Mouse (Mus musculus): Measurements from ENCODE around the gene Sec14l4. TPM values are rescaled to one million over a fixed set of nuclear protein-coding genes. Genes with fewer than 3 reads are reported as not detected.
A peak's percentile ranks its signal among the peaks of the same experiment; 100 is the strongest.

Gene Sec14l4
- 0.17 and 0.26 TPM in 2 replicates for polyA plus RNA-seq (2012; rRNA removed)

DNA sequence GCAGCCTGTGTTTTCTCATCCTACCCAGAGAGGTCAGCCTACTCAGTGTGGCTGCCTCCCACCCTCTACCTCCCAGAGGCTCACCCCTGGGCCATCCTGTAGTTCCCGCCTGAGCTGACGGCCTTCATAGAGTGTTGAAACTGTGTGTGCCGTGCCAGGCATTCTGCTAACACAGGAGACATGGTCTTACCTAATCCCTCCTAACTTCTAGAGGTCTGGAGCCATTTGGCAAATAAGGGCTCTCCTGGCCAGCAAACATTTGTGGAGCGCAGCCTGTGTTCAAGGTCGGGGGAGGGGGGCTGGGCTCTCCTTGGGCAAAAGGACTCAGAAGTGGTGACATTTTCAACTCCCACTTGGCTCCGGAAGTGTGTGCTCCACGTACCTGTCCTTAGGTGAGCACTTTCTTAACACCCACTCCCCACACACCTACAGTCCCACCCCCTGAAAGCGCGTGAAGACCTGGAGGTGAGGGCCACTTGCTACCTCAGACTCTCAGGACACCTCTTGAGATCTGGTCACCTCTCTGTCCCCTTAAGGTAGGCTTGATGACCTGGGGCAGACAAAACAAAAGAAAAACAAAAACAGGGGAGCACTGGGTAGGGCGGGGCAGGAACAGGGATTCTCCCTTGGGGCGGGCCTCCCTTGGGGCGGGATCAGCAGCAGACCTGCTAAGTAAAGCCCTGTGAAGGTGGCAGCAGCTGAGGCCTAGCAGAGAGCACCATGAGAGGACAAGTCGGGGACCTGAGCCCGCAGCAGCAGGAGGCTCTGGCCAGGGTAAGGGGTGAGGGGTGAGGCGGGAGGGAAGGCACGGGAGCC is at the start of gene Sec14l4:
TSS of gene Sec14l4 (plus strand) at position 337 of the 816 bp plus-strand sequence.
- H3K27ac ChIP-seq (ENCODE audit: insufficient read depth, low read length): no peak within 1 kb of the TSS
- TF ChIP-seq CTCF (IDR thresholded peaks at IDR 0.05; ENCODE audit: extremely low read depth, insufficient read depth, low read length) (no peak), POLR2A (IDR thresholded peaks at IDR 0.05; ENCODE audit: extremely low read depth, insufficient read depth, low read length) (no peak)
- peaks cover 3% of the 10 kb centered on the region; the same call in 1 of the 2 replicates for H3K4me1 ChIP-seq (ENCODE audit: control insufficient read depth, insufficient read depth, low read length)
- no peak within 1 kb of the TSS for H3K4me3 ChIP-seq (ENCODE audit: insufficient read depth, low read length)

DNA sequence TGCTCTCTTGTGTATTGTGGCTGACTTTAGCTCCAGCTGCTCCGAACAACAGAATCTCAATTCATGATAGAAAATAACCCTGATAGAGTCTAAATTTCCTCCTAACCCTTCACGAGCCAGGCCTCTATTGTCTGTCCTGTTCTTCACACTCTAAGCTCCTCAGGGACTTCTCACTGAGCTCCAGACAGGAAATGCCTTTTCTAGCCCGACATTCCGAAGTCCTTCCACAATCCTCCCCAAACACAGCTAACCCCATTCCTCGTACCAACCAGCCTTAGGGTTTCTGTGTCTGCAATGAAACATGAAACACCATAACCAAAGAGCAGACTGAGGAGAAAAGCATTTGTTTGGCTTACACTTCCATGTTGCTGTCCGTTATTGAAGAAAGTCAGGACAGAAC is 49.7 kb upstream of the Sec14l4 start:
- no peaks in the 10 kb centered on the region for H3K4me1 ChIP-seq (ENCODE audit: control insufficient read depth, insufficient read depth, low read length)
- no peak overlapping the region for H3K27ac ChIP-seq (ENCODE audit: insufficient read depth, low read length)
- no peak overlapping the region for H3K4me3 ChIP-seq (ENCODE audit: insufficient read depth, low read length)
- TF ChIP-seq POLR2A (IDR thresholded peaks at IDR 0.05; ENCODE audit: extremely low read depth, insufficient read depth, low read length): no peak
- TF ChIP-seq CTCF (IDR thresholded peaks at IDR 0.05; ENCODE audit: extremely low read depth, insufficient read depth, low read length): no peak

DNA sequence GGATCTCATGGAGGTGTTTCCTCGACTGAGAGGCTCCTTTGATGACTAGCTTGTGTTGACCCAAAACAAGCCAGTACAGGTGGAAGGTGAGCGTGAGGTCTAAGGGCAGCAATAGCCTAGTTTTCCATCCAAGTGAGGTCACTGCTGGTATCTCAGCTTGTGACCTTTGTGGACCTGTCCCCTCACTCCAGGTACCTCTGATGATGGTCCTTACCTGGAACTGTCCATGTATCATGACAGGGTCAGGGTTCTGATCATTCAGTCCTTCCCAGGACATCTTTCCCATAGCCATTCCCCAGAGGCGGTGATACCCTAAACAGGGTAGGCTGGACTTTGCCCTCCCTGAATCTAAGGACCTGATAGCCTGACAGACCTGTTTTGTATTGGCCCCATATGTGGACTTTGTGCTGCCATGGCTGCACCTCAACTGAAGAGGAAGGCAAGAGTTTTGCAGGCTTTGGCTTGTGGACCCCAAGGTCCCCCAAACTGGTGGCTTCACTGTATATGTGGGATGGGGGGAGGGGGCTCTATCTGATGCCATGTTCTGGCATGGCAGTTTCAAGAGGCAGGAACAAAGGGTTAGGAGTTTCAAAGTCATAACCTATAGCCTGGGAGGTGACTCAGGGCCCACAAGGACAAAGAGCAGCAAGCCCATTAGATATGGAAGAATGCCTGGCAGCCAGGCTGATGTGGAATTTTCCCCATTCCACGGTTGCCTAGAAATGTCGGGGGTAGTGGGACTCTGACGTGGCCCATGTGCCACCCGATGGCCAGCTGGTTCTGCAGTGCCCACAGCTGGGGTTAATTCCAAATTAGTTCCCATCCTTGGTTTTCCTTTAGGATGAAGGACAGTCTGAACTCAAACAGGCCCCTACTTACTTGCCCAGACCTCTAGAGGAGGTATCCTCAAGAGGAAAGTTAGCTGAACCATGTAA is 48.7 kb upstream of the Sec14l4 start:
- TF ChIP-seq POLR2A (IDR thresholded peaks at IDR 0.05; ENCODE audit: extremely low read depth, insufficient read depth, low read length) (no peak), CTCF (IDR thresholded peaks at IDR 0.05; ENCODE audit: extremely low read depth, insufficient read depth, low read length) (no peak)
- peak overlapping the region; percentile 83 for H3K27ac ChIP-seq (ENCODE audit: insufficient read depth, low read length)
- H3K4me3 ChIP-seq (ENCODE audit: insufficient read depth, low read length): peak overlapping the region; percentile 86; the same call in 1 of the 2 replicates
- H3K4me1 ChIP-seq (ENCODE audit: control insufficient read depth, insufficient read depth, low read length): no peaks in the 10 kb centered on the region

GRCm38 (mm10) chr11:3983291-3983862 is 47.9 kb upstream of the Sec14l4 start, which contains the start of gene Gal3st1:
Gene Gal3st1, plus strand, starts transcription at chr11:3983636.
- TF ChIP-seq POLR2A (IDR thresholded peaks at IDR 0.05; ENCODE audit: extremely low read depth, insufficient read depth, low read length) (peak; percentile 35; the same call in 1 of the 2 replicates), CTCF (IDR thresholded peaks at IDR 0.05; ENCODE audit: extremely low read depth, insufficient read depth, low read length) (no peak)
- no peaks in the 10 kb centered on the region for H3K4me1 ChIP-seq (ENCODE audit: control insufficient read depth, insufficient read depth, low read length)
- peak within 1 kb of the TSS; percentile 95 for H3K27ac ChIP-seq (ENCODE audit: insufficient read depth, low read length)
- H3K4me3 ChIP-seq (ENCODE audit: insufficient read depth, low read length): peak within 1 kb of the TSS; percentile 86

DNA sequence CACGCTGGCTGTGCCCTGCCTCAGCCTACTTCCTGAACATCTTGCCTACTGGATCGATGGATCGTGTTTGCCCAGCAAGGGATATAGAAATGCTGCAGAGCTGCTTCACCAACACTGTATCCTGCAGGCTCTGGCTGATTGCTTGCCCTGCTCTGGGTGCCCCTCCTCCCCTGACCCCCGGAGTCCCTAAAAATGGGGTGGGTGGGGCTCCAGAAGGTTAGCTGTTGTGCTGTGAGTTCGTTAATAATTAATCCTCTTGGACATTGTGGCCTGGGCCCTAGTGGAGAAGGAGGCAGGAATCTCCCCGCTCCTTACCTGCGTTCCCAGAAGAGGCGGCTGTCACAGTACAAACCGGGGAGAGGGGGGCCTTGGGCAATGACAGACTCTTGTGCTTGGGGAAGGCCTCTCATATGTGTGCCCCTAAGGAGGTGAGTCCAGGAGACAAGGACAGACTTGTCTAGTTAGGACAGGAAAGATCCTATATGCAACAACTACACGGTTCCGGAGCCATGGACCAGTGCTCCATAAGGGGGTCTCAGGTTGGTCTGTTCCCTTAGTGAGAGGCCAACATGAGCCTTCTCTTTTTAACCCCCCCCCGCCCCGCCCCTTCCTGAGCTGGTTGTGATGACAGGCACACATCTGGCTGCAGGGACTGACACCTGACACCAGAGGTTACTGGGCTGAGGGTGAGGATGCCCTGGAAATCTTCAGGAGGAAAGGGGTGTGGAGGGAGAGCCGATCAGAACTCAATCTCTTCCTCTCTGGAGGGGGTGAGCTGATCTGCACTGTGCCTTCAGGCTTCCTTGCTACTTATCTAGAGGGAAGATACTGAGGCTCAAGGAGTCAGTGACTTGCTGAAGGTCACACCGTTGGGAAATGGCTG is 47.2 kb upstream of the Sec14l4 start:
- peak overlapping the region; percentile 95 for H3K27ac ChIP-seq (ENCODE audit: insufficient read depth, low read length)
- no peaks in the 10 kb centered on the region for H3K4me1 ChIP-seq (ENCODE audit: control insufficient read depth, insufficient read depth, low read length)
- TF ChIP-seq CTCF (IDR thresholded peaks at IDR 0.05; ENCODE audit: extremely low read depth, insufficient read depth, low read length) (no peak), POLR2A (IDR thresholded peaks at IDR 0.05; ENCODE audit: extremely low read depth, insufficient read depth, low read length) (no peak)
- peak overlapping the region; percentile 86 for H3K4me3 ChIP-seq (ENCODE audit: insufficient read depth, low read length)

- no peak overlapping the region for H3K27ac ChIP-seq (ENCODE audit: insufficient read depth, low read length)
- TF ChIP-seq CTCF (IDR thresholded peaks at IDR 0.05; ENCODE audit: extremely low read depth, insufficient read depth, low read length) (no peak), POLR2A (IDR thresholded peaks at IDR 0.05; ENCODE audit: extremely low read depth, insufficient read depth, low read length) (no peak)
- H3K4me1 ChIP-seq (ENCODE audit: control insufficient read depth, insufficient read depth, low read length): 0 out of 2 replicates have a peak, but pooled peaks cover 1% of the 10 kb centered on the region
Measured at GRCm38 (mm10) chr11:3989748-3990147, 41.5 kb upstream of the Sec14l4 start.

GRCm38 (mm10) chr11:3993132-3993531 is 38.1 kb upstream of the Sec14l4 start:
- 0 out of 2 replicates have a peak, but pooled peaks cover 1% of the 10 kb centered on the region for H3K4me1 ChIP-seq (ENCODE audit: control insufficient read depth, insufficient read depth, low read length)
- TF ChIP-seq POLR2A (IDR thresholded peaks at IDR 0.05; ENCODE audit: extremely low read depth, insufficient read depth, low read length): no peak
- TF ChIP-seq CTCF (IDR thresholded peaks at IDR 0.05; ENCODE audit: extremely low read depth, insufficient read depth, low read length): no peak
- no peak overlapping the region for H3K4me3 ChIP-seq (ENCODE audit: insufficient read depth, low read length)
- H3K27ac ChIP-seq (ENCODE audit: insufficient read depth, low read length): no peak overlapping the region

More at GRCm38 (mm10) chr11:3989748-3990147, 41.5 kb upstream of the Sec14l4 start:
- H3K4me3 ChIP-seq (ENCODE audit: insufficient read depth, low read length): no peak overlapping the region

DNA sequence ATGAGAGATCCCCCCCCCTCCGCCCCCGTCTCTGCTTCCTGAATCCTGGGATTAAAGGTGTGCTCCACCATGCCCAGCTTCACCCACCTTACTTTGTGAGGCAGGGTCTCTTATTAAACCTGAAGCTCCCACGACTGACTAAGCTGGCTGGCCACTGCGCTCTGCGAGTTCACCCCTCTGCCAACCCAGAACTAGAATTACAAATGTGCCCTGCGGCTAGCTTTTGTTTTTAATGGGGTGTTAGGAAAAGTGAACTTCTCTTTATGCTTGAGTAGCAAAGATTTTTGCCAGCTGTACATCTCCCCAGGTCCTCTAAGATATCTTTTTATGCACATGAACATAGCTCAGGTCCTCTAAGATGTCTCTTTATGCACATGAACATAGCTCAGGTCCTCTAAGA is 37.3 kb upstream of the Sec14l4 start:
- Histone ChIP-seq H3K27ac (ENCODE audit: insufficient read depth, low read length) (no peak overlapping the region), H3K4me1 (ENCODE audit: control insufficient read depth, insufficient read depth, low read length) (0 out of 2 replicates have a peak, but pooled peaks cover 1% of the 10 kb centered on the region), H3K4me3 (ENCODE audit: insufficient read depth, low read length) (no peak overlapping the region)
- no peak for TF ChIP-seq CTCF (IDR thresholded peaks at IDR 0.05; ENCODE audit: extremely low read depth, insufficient read depth, low read length)
- TF ChIP-seq POLR2A (IDR thresholded peaks at IDR 0.05; ENCODE audit: extremely low read depth, insufficient read depth, low read length): no peak

Measured in cortical plate, adult 2 months (tissue).